Mouse (Mus musculus): ENCODE measurements around the gene Gm20807.
"Not testable (repeated sequence)": the region's sequence is repeated elsewhere in the genome, so short reads cannot be mapped to it uniquely, and the experiment has no call there.

The Gm20807 gene

DNA sequence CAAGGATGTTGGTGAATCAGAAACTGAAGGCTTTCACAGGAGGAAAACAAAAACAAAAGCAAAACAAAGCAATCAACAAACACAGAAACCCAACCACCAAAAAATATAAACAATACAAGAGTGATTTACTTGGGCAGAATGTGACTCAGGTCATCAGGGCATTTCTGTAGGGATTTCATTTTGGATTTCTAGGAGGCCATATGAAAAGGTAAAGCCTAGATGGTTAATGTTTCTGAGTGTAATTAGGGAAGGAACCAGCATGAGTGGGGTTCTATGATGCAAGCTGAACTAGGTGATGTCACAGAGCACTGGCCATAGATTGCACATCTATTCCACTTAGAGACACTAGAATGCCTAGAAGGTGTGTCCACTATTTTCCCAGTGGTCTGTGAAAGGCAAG is at the start of gene Gm20807:
Gene Gm20807 (plus strand): TSS at position 301 of the 400 bp plus-strand sequence.
- not testable (repeated sequence) for DNase-seq

Data from cerebellum, adult 8-10 months (tissue).